Mouse (Mus musculus): ENCODE results near the gene Eif4g1. TPM values are rescaled to one million over a fixed set of nuclear protein-coding genes. Genes with fewer than 3 reads are reported as not detected.

The Eif4g1 gene
- polyA plus RNA-seq, 1 experiment from 2014 or later = 213 TPM

DNA sequence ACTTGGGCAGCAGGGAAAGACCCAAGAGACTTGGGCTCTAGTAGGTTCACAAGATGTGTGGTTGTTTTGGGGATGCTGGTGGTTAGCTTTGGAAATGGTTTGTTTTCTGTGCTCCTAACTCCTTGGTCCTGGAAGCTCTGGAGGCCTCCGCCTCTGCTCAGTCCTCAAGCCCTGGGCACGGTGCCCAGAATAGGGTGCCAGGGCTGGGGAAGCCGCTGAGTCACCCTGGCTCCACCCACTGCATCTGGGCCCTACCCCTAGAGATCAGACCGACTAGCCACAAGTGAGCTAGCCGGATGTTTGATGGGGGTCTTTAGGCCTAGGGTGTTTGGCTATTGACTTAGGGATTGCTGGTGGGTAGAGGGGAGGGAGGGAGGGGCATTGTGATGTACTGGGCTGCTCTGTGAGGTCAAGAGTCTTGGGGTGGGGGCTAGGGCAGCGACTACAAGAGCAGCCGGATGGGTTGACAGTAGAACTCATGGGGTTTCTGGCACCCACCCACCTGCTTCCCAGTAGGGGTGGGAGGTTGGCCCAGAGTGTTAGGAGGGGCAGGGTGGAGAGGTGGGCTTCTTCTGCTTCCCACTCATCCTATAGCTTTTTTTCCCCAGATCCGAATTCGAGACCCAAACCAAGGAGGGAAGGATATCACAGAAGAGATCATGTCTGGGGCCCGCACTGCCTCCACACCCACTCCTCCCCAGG lies 10.0 kb downstream of the Eif4g1 start:
- 88% methylated on average over 10 of the region's 10 CpGs for WGBS

DNA sequence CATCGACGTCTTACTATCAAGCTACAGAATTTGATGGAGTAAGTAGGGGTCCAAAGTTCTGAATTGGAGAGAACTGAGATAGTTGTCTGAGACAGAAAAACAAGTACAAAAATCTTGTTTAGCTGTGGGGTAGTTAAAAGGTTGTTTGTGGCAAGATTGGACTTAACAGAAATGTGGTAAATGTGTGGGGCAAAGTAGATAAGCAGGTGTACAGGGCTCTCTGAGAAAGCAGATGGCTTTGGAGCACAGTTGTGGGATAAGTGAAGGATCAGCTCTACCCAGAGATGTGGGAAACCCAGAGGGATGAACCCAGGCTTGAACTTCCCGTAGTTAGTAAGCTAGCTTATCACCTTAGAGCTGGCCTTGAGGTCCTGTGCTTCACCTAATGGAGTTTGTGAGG lies 22.7 kb downstream of the Eif4g1 start:
- 85% methylated on average over 3 of the region's 3 CpGs for WGBS
- Histone ChIP-seq H3K9me3 (ENCODE audit: control insufficient read depth, low read length) (no peaks in the 10 kb centered on the region), H3K4me1 (ENCODE audit: control insufficient read depth, insufficient read depth, low read length) (peaks cover 9% of the 10 kb centered on the region), H3K27me3 (ENCODE audit: control insufficient read depth, insufficient read depth, low read length) (no peaks in the 10 kb centered on the region), H3K36me3 (ENCODE audit: control insufficient read depth, insufficient read depth, low read length) (peaks cover 67% of the 10 kb centered on the region), H3K4me3 (ENCODE audit: low read length) (no peak overlapping the region), H3K27ac (ENCODE audit: low read depth, low read length) (no peak overlapping the region), H3K4me2 (replicated peaks; ENCODE audit: low read depth, low read length) (no peak overlapping the region), H3K9ac (ENCODE audit: low read depth, low read length) (no peak overlapping the region)
- no peak for ATAC-seq (ENCODE audit: low FRiP score, low TSS enrichment)

More for the DNA sequence above, 10.0 kb downstream of the Eif4g1 start:
- Histone ChIP-seq H3K4me2 (replicated peaks; ENCODE audit: low read depth, low read length) (no peak overlapping the region), H3K4me1 (ENCODE audit: control insufficient read depth, insufficient read depth, low read length) (peaks cover 7% of the 10 kb centered on the region; the same call in 1 of the 2 replicates), H3K27me3 (ENCODE audit: control insufficient read depth, insufficient read depth, low read length) (no peaks in the 10 kb centered on the region), H3K36me3 (ENCODE audit: control insufficient read depth, insufficient read depth, low read length) (peaks cover 83% of the 10 kb centered on the region), H3K4me3 (ENCODE audit: low read length) (no peak overlapping the region), H3K9ac (ENCODE audit: low read depth, low read length) (no peak overlapping the region), H3K27ac (ENCODE audit: low read depth, low read length) (no peak overlapping the region), H3K9me3 (ENCODE audit: control insufficient read depth, low read length) (no peaks in the 10 kb centered on the region)
- ATAC-seq (ENCODE audit: low FRiP score, low TSS enrichment) = no peak

DNA sequence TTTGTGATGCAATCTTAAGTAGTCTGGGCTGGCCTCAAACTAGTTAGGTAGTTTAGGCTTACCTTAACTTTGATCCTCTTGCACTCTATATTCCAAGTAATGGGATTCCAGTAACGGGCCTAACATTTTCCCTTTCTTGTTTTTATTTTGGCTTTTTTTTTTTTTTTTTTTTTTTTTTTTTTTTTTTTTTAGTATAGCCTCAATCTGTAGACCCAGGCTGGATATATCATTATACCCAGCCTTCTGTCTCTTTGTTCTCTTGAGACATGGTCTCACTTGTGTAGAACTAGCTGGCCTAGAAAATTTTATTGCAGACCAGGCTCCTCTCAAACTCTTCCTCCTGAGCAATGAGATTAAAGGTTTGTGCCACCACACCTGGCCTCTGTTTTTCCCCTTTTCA lies 23.5 kb downstream of the Eif4g1 start:
- Histone ChIP-seq H3K36me3 (ENCODE audit: control insufficient read depth, insufficient read depth, low read length) (peaks cover 59% of the 10 kb centered on the region), H3K27me3 (ENCODE audit: control insufficient read depth, insufficient read depth, low read length) (no peaks in the 10 kb centered on the region; the same call in 1 of the 2 replicates)
- no peak for ATAC-seq (ENCODE audit: low FRiP score, low TSS enrichment)

DNA sequence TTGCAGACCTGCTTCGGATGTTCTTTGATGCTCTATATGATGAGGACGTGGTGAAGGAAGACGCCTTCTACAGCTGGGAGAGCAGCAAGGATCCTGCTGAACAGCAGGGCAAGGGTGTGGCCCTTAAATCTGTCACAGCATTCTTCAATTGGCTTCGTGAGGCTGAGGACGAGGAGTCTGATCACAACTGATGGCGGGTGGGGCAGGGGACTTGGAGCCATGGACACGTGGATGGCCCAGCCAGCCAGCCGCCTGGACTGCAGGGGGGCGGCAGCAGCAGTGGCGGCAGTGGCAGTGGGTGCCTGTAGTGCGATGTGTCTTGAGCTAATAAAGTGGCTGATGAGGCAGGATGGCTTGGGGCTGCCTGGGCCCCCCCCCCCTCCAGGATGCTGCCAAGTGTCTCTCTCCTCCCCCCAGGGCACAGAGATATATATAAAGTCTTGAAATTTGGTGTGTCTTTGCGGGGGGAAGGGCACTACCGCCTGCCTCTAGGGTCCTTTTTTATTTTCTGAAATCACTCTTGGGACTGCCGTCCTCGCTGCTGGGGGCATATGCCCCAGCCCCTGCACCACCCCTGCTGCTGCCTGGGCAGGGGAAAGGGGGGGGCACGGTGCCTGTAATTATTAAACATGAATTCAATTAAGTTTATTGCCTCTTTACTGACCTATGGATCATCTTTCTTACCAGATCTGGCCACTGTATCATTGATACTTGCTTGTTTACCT lies 24.3 kb downstream of the Eif4g1 start:
- no peaks in the 10 kb centered on the region; the same call in 1 of the 2 replicates for H3K27me3 ChIP-seq (ENCODE audit: control insufficient read depth, insufficient read depth, low read length)
- H3K36me3 ChIP-seq (ENCODE audit: control insufficient read depth, insufficient read depth, low read length) = peaks cover 51% of the 10 kb centered on the region
- H3K9me3 ChIP-seq (ENCODE audit: control insufficient read depth, low read length) = no peaks in the 10 kb centered on the region
- no peak overlapping the region; the same call in 1 of the 2 replicates for H3K4me3 ChIP-seq (ENCODE audit: low read length)
- ATAC-seq (ENCODE audit: low FRiP score, low TSS enrichment) = no peak; the same call in 1 of the 2 replicates
- 0 out of 2 replicates have a peak overlapping the region, but pooled peaks have one; percentile 84 for H3K4me2 ChIP-seq (replicated peaks; ENCODE audit: low read depth, low read length)
- WGBS = 49% methylated on average over 16 of the region's 16 CpGs
- H3K4me1 ChIP-seq (ENCODE audit: control insufficient read depth, insufficient read depth, low read length) = peaks cover 9% of the 10 kb centered on the region
- no peak overlapping the region for H3K27ac ChIP-seq (ENCODE audit: low read depth, low read length)
- no peak overlapping the region for H3K9ac ChIP-seq (ENCODE audit: low read depth, low read length)

More for the DNA sequence above, 23.5 kb downstream of the Eif4g1 start:
- Histone ChIP-seq H3K9me3 (ENCODE audit: control insufficient read depth, low read length) (no peaks in the 10 kb centered on the region), H3K4me1 (ENCODE audit: control insufficient read depth, insufficient read depth, low read length) (peaks cover 9% of the 10 kb centered on the region), H3K4me3 (ENCODE audit: low read length) (no peak overlapping the region), H3K27ac (ENCODE audit: low read depth, low read length) (no peak overlapping the region), H3K9ac (ENCODE audit: low read depth, low read length) (no peak overlapping the region), H3K4me2 (replicated peaks; ENCODE audit: low read depth, low read length) (no peak overlapping the region)
- 75% methylated on average over 1 of the region's 1 CpGs for WGBS

DNA sequence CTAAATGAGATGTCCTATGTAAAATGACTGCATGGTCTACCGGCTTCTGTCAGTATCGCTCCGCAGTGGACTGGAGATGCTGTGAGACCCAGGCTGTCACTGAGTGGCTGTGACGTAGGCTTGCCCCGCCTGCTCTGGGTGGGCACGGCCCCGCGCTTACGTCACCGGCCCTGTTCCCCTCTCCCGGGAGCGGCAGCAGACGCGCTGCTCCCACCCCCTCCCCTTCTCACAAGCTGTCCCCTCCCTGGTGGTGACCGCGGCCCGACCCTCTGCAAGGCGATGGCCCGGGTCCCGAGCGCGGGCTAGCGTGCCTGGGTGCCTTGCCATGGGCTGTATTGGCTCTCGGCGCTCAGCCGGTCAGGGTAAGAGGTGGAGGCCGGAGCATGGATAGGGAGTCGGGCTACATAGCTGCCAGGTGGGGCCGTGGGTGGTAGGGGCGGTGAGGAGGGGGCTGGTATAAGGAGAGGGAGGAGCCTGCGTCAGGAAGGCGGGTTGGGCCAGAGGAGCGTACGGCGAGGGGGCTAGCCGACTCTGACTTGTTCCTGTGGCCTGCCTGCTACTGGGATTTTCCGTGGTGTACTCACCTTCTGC lies 25.1 kb downstream of the Eif4g1 start, which contains the start of gene Fam131a:
Fam131a (plus strand) TSS at position 131 of the 591 bp plus-strand sequence.
- Histone ChIP-seq H3K27me3 (ENCODE audit: control insufficient read depth, insufficient read depth, low read length) (no peaks in the 10 kb centered on the region; the same call in 1 of the 2 replicates), H3K9me3 (ENCODE audit: control insufficient read depth, low read length) (no peaks in the 10 kb centered on the region), H3K4me1 (ENCODE audit: control insufficient read depth, insufficient read depth, low read length) (peaks cover 9% of the 10 kb centered on the region), H3K4me2 (replicated peaks; ENCODE audit: low read depth, low read length) (peak within 1 kb of the TSS; percentile 84), H3K36me3 (ENCODE audit: control insufficient read depth, insufficient read depth, low read length) (peaks cover 43% of the 10 kb centered on the region), H3K27ac (ENCODE audit: low read depth, low read length) (peak within 1 kb of the TSS; percentile 76), H3K4me3 (ENCODE audit: low read length) (peak within 1 kb of the TSS; percentile 67), H3K9ac (ENCODE audit: low read depth, low read length) (peak within 1 kb of the TSS; percentile 64)
- peak; percentile 94 for ATAC-seq (ENCODE audit: low FRiP score, low TSS enrichment)
- WGBS = under 1% methylated on average over 36 of the region's 37 CpGs

DNA sequence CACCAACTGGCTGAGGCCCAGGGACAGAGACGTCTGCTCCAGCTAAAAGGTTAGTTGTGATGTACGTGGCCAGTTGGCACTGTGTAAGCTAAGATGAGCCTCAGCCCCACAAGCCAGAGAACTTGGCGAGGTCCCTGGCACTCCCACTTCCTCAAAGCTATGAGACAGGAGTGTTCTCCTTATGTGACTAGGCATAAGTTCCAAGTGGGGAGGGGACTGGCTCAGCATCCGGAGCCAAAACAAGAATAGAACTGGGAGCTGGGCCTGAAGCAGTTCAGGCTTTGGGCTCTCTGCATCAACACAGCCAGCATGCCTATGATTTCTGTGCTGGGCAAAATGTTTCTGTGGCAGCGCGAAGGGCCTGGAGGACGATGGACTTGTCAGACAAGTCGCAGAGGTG lies 26.7 kb downstream of the Eif4g1 start:
- no peak for ATAC-seq (ENCODE audit: low FRiP score, low TSS enrichment)
- Histone ChIP-seq H3K4me2 (replicated peaks; ENCODE audit: low read depth, low read length) (no peak overlapping the region), H3K27ac (ENCODE audit: low read depth, low read length) (no peak overlapping the region), H3K4me1 (ENCODE audit: control insufficient read depth, insufficient read depth, low read length) (peaks cover 9% of the 10 kb centered on the region), H3K4me3 (ENCODE audit: low read length) (no peak overlapping the region), H3K9me3 (ENCODE audit: control insufficient read depth, low read length) (no peaks in the 10 kb centered on the region), H3K9ac (ENCODE audit: low read depth, low read length) (no peak overlapping the region), H3K27me3 (ENCODE audit: control insufficient read depth, insufficient read depth, low read length) (no peaks in the 10 kb centered on the region; the same call in 1 of the 2 replicates), H3K36me3 (ENCODE audit: control insufficient read depth, insufficient read depth, low read length) (peaks cover 27% of the 10 kb centered on the region)
- WGBS = 80% methylated on average over 8 of the region's 8 CpGs

DNA sequence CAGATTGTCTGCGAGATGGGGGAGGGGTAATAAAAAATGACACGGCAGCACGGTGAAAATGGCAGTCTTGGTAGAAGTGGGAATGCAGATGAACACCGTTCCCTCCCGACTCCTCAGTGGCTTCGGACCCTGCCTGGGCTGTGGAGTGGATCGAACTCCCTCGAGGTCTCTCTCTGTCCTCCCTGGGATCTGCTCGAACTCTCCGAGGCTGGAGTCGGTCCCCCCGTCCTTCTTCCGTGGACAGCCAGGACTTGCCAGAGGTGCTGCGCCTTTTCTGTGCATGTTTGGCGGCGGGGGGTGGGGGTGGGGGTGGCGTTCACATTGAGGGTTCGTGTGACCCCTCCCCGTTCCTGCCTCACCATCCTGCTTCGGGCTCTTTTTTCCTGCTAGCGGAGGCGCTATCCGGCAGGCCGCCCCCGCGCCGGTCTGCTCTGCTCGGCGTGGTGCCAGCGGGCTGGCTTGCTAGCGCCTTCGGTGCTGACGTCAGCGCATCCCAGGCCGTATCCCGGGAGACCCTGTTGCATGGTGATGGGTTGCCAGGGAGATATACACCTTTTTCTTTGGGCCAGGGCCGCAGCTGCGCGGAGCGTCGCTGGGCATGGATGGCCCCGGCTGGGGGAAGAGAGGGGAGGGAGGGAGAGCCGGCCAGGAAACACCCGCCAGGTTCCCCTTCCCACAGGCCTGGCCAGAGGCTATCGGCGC lies 27.7 kb downstream of the Eif4g1 start:
- ATAC-seq (ENCODE audit: low FRiP score, low TSS enrichment) = peak; percentile 64
- H3K4me2 ChIP-seq (replicated peaks; ENCODE audit: low read depth, low read length) = peak overlapping the region; percentile 54
- H3K27ac ChIP-seq (ENCODE audit: low read depth, low read length) = no peak overlapping the region
- peaks cover 17% of the 10 kb centered on the region for H3K36me3 ChIP-seq (ENCODE audit: control insufficient read depth, insufficient read depth, low read length)
- no peaks in the 10 kb centered on the region for H3K9me3 ChIP-seq (ENCODE audit: control insufficient read depth, low read length)
- WGBS = 1% methylated on average over 45 of the region's 46 CpGs
- peak overlapping the region; percentile 34; the same call in 1 of the 2 replicates for H3K9ac ChIP-seq (ENCODE audit: low read depth, low read length)
- H3K27me3 ChIP-seq (ENCODE audit: control insufficient read depth, insufficient read depth, low read length) = no peaks in the 10 kb centered on the region; the same call in 1 of the 2 replicates
- H3K4me3 ChIP-seq (ENCODE audit: low read length) = peak overlapping the region; percentile 26
- peaks cover 9% of the 10 kb centered on the region for H3K4me1 ChIP-seq (ENCODE audit: control insufficient read depth, insufficient read depth, low read length)

DNA sequence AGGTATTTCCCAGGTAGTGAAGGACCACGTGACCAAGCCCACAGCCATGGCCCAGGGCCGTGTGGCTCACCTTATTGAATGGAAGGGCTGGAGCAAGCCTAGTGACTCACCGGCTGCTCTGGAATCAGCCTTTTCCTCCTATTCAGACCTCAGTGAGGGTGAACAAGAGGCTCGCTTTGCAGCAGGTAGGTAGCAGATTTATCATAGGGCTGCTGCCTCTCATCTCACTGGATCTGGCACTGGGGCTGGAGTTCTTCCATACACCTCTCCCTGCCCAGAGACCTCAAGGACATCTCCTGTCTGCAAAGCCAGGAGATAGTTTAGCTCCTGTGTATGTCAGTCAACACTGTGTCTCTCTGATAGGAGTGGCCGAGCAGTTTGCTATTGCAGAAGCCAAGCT lies 31.2 kb downstream of the Eif4g1 start:
- WGBS = 82% methylated on average over 5 of the region's 5 CpGs
- Histone ChIP-seq H3K9ac (ENCODE audit: low read depth, low read length) (no peak overlapping the region), H3K4me3 (ENCODE audit: low read length) (no peak overlapping the region), H3K27me3 (ENCODE audit: control insufficient read depth, insufficient read depth, low read length) (no peaks in the 10 kb centered on the region; the same call in 1 of the 2 replicates), H3K4me1 (ENCODE audit: control insufficient read depth, insufficient read depth, low read length) (peaks cover 20% of the 10 kb centered on the region; the same call in 1 of the 2 replicates), H3K27ac (ENCODE audit: low read depth, low read length) (no peak overlapping the region), H3K9me3 (ENCODE audit: control insufficient read depth, low read length) (no peaks in the 10 kb centered on the region), H3K4me2 (replicated peaks; ENCODE audit: low read depth, low read length) (no peak overlapping the region), H3K36me3 (ENCODE audit: control insufficient read depth, insufficient read depth, low read length) (no peaks in the 10 kb centered on the region; the same call in 1 of the 2 replicates)
- no peak for ATAC-seq (ENCODE audit: low FRiP score, low TSS enrichment)
